Mouse (Mus musculus) testis, adult 2 months (tissue): ENCODE data around the gene Ggt5.

Source experiments
- CTCF ChIP-seq: fragments of 200-500 bp; IDR thresholded peaks from 2 replicates; pipeline ENCODE4 v1.5.1; 2012; ENCODE audit warnings: low read depth, mild to moderate bottlenecking, inconsistent platforms, low read length, moderate library complexity; ENCODE audit not compliant: control insufficient read depth, insufficient read depth, insufficient replicate concordance
- POLR2A ChIP-seq: fragments of 200-500 bp; IDR thresholded peaks from 2 replicates; pipeline ENCODE4 v1.6.1; 2012; ENCODE audit warnings: low read depth, mild to moderate bottlenecking, inconsistent platforms, low read length, moderate library complexity; ENCODE audit not compliant: control insufficient read depth

- TF ChIP-seq POLR2A: no peak
- TF ChIP-seq CTCF: no peak
Observed at GRCm38 (mm10) chr10:75661381-75661780, 72.2 kb downstream of the Ggt5 start.
